Mouse (Mus musculus): ENCODE data around the gene Olfr1474. TPM values are rescaled to one million over a fixed set of nuclear protein-coding genes. Genes with fewer than 3 reads are reported as not detected.
"Not testable (repeated sequence)": the region's sequence is repeated elsewhere in the genome, so short reads cannot be mapped to it uniquely, and the experiment has no call there.

The Olfr1474 gene
- not detected in 2 replicates for polyA plus RNA-seq (2014; fragmentation: Nextera tagmentation; extraction: Ambion mirVana)

GRCm38 (mm10) chr19:13469265-13469664, at the start of gene Olfr1474:
TSS of gene Olfr1474 (plus strand) at chr19:13469565.
- not testable (repeated sequence) for H3K9me3 ChIP-seq (ENCODE audit: control insufficient read depth, low read length); H3K4me3 ChIP-seq (ENCODE audit: low read depth, low read length); H3K36me3 ChIP-seq (ENCODE audit: control insufficient read depth, insufficient read depth, low read length); ATAC-seq (replicated peaks; ENCODE audit: low FRiP score, low TSS enrichment, low read depth); DNase-seq (ENCODE audit: low spot score); H3K27me3 ChIP-seq (replicated peaks; ENCODE audit: control insufficient read depth, insufficient read depth, low read length); H3K9ac ChIP-seq (ENCODE audit: low read length); H3K4me2 ChIP-seq (ENCODE audit: low read length); H3K27ac ChIP-seq (ENCODE audit: low read depth); H3K4me1 ChIP-seq (replicated peaks; ENCODE audit: control insufficient read depth, insufficient read depth, low read length)
- 82% methylated on average over 4 of the region's 4 CpGs for WGBS

GRCm38 (mm10) chr19:13443109-13443508, 26.3 kb upstream of the Olfr1474 start, which contains the start of gene Olfr1471:
TSS of gene Olfr1471 (plus strand) at chr19:13443409.
- H3K4me3 ChIP-seq (ENCODE audit: low read depth, low read length); H3K9ac ChIP-seq (ENCODE audit: low read length); H3K9me3 ChIP-seq (ENCODE audit: control insufficient read depth, low read length); H3K4me1 ChIP-seq (replicated peaks; ENCODE audit: control insufficient read depth, insufficient read depth, low read length); H3K27me3 ChIP-seq (replicated peaks; ENCODE audit: control insufficient read depth, insufficient read depth, low read length); H3K36me3 ChIP-seq (ENCODE audit: control insufficient read depth, insufficient read depth, low read length); ATAC-seq (replicated peaks; ENCODE audit: low FRiP score, low TSS enrichment, low read depth); H3K4me2 ChIP-seq (ENCODE audit: low read length); H3K27ac ChIP-seq (ENCODE audit: low read depth); DNase-seq (ENCODE audit: low spot score): not testable (repeated sequence)
- 69% methylated on average over 2 of the region's 2 CpGs for WGBS

- Histone ChIP-seq H3K27me3 (replicated peaks; ENCODE audit: control insufficient read depth, insufficient read depth, low read length) (no peaks in the 10 kb centered on the region), H3K4me2 (ENCODE audit: low read length) (no peak within 1 kb of the TSS), H3K27ac (ENCODE audit: low read depth) (no peak within 1 kb of the TSS), H3K36me3 (ENCODE audit: control insufficient read depth, insufficient read depth, low read length) (no peaks in the 10 kb centered on the region), H3K4me3 (ENCODE audit: low read depth, low read length) (no peak within 1 kb of the TSS), H3K9ac (ENCODE audit: low read length) (no peak within 1 kb of the TSS), H3K4me1 (replicated peaks; ENCODE audit: control insufficient read depth, insufficient read depth, low read length) (no peaks in the 10 kb centered on the region), H3K9me3 (ENCODE audit: control insufficient read depth, low read length) (no peaks in the 10 kb centered on the region)
- ATAC-seq (replicated peaks; ENCODE audit: low FRiP score, low TSS enrichment, low read depth) (no peak), DNase-seq (ENCODE audit: low spot score) (no peak)
- WGBS, result 71% methylated on average over 1 of the region's 1 CpGs
These were observed 13.4 kb upstream of the Olfr1474 start, which contains the start of gene Olfr1472 for GRCm38 (mm10) chr19:13455986-13456385. TSS of gene Olfr1472 (minus strand) at chr19:13456086.

GRCm38 (mm10) chr19:13480096-13480495, 10.7 kb downstream of the Olfr1474 start, which contains the start of gene Olfr1475:
TSS of gene Olfr1475 (minus strand) at chr19:13480196.
- Histone ChIP-seq H3K9ac (ENCODE audit: low read length) (no peak within 1 kb of the TSS), H3K4me2 (ENCODE audit: low read length) (no peak within 1 kb of the TSS), H3K27ac (ENCODE audit: low read depth) (no peak within 1 kb of the TSS), H3K9me3 (ENCODE audit: control insufficient read depth, low read length) (no peaks in the 10 kb centered on the region), H3K27me3 (replicated peaks; ENCODE audit: control insufficient read depth, insufficient read depth, low read length) (no peaks in the 10 kb centered on the region), H3K4me3 (ENCODE audit: low read depth, low read length) (no peak within 1 kb of the TSS), H3K4me1 (replicated peaks; ENCODE audit: control insufficient read depth, insufficient read depth, low read length) (no peaks in the 10 kb centered on the region), H3K36me3 (ENCODE audit: control insufficient read depth, insufficient read depth, low read length) (no peaks in the 10 kb centered on the region)
- DNase-seq (ENCODE audit: low spot score) (no peak), ATAC-seq (replicated peaks; ENCODE audit: low FRiP score, low TSS enrichment, low read depth) (no peak)

- Histone ChIP-seq H3K36me3 (ENCODE audit: control insufficient read depth, insufficient read depth, low read length) (no peaks in the 10 kb centered on the region), H3K4me2 (ENCODE audit: low read length) (no peak within 1 kb of the TSS), H3K4me3 (ENCODE audit: low read depth, low read length) (no peak within 1 kb of the TSS), H3K27ac (ENCODE audit: low read depth) (no peak within 1 kb of the TSS), H3K4me1 (replicated peaks; ENCODE audit: control insufficient read depth, insufficient read depth, low read length) (no peaks in the 10 kb centered on the region), H3K9ac (ENCODE audit: low read length) (no peak within 1 kb of the TSS), H3K9me3 (ENCODE audit: control insufficient read depth, low read length) (no peaks in the 10 kb centered on the region), H3K27me3 (replicated peaks; ENCODE audit: control insufficient read depth, insufficient read depth, low read length) (no peaks in the 10 kb centered on the region)
- DNase-seq (ENCODE audit: low spot score) (no peak), ATAC-seq (replicated peaks; ENCODE audit: low FRiP score, low TSS enrichment, low read depth) (no peak)
- WGBS, result 76% methylated on average over 3 of the region's 3 CpGs
These were observed 30.9 kb downstream of the Olfr1474 start, which contains the start of gene Olfr1477 for GRCm38 (mm10) chr19:13500246-13500645. TSS of gene Olfr1477 (plus strand) at chr19:13500546.

Other genes starting within 250 kb of the Olfr1474 start
- not detected in 2 replicates for gene Olfr1463, start 238.2 kb upstream of the Olfr1474 start, polyA plus RNA-seq (2014; fragmentation: Nextera tagmentation; extraction: Ambion mirVana)
- not detected in 2 replicates for gene Olfr1465, start 154.0 kb upstream of the Olfr1474 start, polyA plus RNA-seq (2014; fragmentation: Nextera tagmentation; extraction: Ambion mirVana)
- gene Olfr1466, start 130.7 kb upstream of the Olfr1474 start, polyA plus RNA-seq (2014; fragmentation: Nextera tagmentation; extraction: Ambion mirVana), result not detected in 2 replicates
- gene Olfr1467, start 107.3 kb upstream of the Olfr1474 start, polyA plus RNA-seq (2014; fragmentation: Nextera tagmentation; extraction: Ambion mirVana), result not detected in 2 replicates
- not detected in 2 replicates for gene Olfr1469, start 61.7 kb upstream of the Olfr1474 start, polyA plus RNA-seq (2014; fragmentation: Nextera tagmentation; extraction: Ambion mirVana)
- gene Olfr1471, start 26.2 kb upstream of the Olfr1474 start, polyA plus RNA-seq (2014; fragmentation: Nextera tagmentation; extraction: Ambion mirVana), result not detected in 2 replicates
- not detected in 2 replicates for gene Olfr1472, start 13.5 kb upstream of the Olfr1474 start, polyA plus RNA-seq (2014; fragmentation: Nextera tagmentation; extraction: Ambion mirVana)
- not detected in 2 replicates for gene Olfr1475, start 10.6 kb downstream of the Olfr1474 start, polyA plus RNA-seq (2014; fragmentation: Nextera tagmentation; extraction: Ambion mirVana)
- gene Olfr1477, start 31.0 kb downstream of the Olfr1474 start, polyA plus RNA-seq (2014; fragmentation: Nextera tagmentation; extraction: Ambion mirVana), result not detected in 2 replicates
- not detected in 2 replicates for gene Olfr1480, start 58.3 kb downstream of the Olfr1474 start, polyA plus RNA-seq (2014; fragmentation: Nextera tagmentation; extraction: Ambion mirVana)
- not detected in 2 replicates for gene Olfr1484, start 113.9 kb downstream of the Olfr1474 start, polyA plus RNA-seq (2014; fragmentation: Nextera tagmentation; extraction: Ambion mirVana)
- gene Olfr1487, start 147.8 kb downstream of the Olfr1474 start, polyA plus RNA-seq (2014; fragmentation: Nextera tagmentation; extraction: Ambion mirVana), result not detected in 2 replicates
- not detected in 2 replicates for gene Olfr1489, start 162.1 kb downstream of the Olfr1474 start, polyA plus RNA-seq (2014; fragmentation: Nextera tagmentation; extraction: Ambion mirVana)
- not detected in 2 replicates for gene Olfr1490, start 181.5 kb downstream of the Olfr1474 start, polyA plus RNA-seq (2014; fragmentation: Nextera tagmentation; extraction: Ambion mirVana)
- gene Olfr1491, start 227.7 kb downstream of the Olfr1474 start, polyA plus RNA-seq (2014; fragmentation: Nextera tagmentation; extraction: Ambion mirVana), result not detected in 2 replicates